9 mouse cellular contexts compared by ENCODE assay signal in the genomic region with DNA sequence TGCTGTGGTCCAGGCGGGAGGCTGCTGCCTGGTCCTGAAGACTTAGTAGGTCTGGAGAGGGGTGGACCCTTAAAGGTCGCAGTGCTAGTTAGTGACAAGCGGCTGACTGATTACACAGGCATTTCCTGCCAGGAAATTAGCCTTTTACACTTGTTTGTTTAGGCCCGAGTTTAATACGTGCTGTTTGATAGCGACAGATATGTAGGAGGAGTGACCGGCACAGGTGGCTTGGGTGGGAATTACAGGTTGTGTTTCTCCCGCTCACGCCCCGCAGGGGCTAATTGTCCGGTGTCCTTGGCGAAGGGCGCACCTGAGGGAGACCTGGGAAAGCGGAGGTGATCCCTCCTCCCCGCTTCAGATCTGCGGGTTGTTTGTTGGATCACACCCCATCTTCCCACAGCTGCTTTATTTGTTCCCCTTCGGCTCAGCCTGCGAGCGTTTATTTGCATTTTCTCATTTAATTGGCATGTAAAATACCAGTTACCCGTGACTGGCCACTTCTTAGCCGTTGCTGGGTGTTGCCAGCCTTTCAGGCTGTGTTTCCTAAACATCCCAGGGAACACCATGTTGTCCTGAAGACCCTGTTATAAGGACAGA. TPM values are rescaled to one million over a fixed set of nuclear protein-coding genes. Genes with fewer than 3 reads are reported as not detected.
DNase-seq lines count a peak whose midpoint lies in the region; ATAC-seq lines count a peak whose summit lies in the region.
"Had no signal": no experiment of that assay in that cellular context is flagged by ENCODE, and none has a peak within 500 bp of the region (broad histone marks: within the 10 kb centered on the region; RNA-seq: fewer than 3 reads in every experiment).

No protein-coding gene starts in this region.

- peak overlapping the region; percentile 31 for H3K4me2 ChIP-seq in embryonic facial prominence, embryonic 13.5 days
- peak overlapping the region; percentile 47 for H3K4me2 ChIP-seq in midbrain, embryonic 15.5 days

- H3K4me3 ChIP-seq in heart, embryonic 10.5 days: peak overlapping the region; percentile 40
- no peak overlapping the region for H3K4me3 ChIP-seq in embryonic facial prominence, embryonic 13.5 days
- peak overlapping the region; percentile 16; the same call in 1 of the 2 replicates for H3K4me3 ChIP-seq in midbrain, embryonic 15.5 days

- peaks cover 10% of the 10 kb centered on the region for H3K4me1 ChIP-seq in heart, embryonic 10.5 days
- peaks cover 8% of the 10 kb centered on the region; the same call in 1 of the 2 replicates for H3K4me1 ChIP-seq in embryonic facial prominence, embryonic 13.5 days
- peaks cover 9% of the 10 kb centered on the region for H3K4me1 ChIP-seq in midbrain, embryonic 15.5 days

- no peak overlapping the region for H3K9ac ChIP-seq in embryonic facial prominence, embryonic 13.5 days
- H3K9ac ChIP-seq in midbrain, embryonic 15.5 days: no peak overlapping the region

- no peak for ATAC-seq in embryonic facial prominence, embryonic 13.5 days (ENCODE audit: insufficient number of reproducible peaks, insufficient read depth, low FRiP score, low TSS enrichment, low read depth)
- ATAC-seq in midbrain, embryonic 15.5 days (replicated peaks): no peak

- H3K27me3 ChIP-seq in heart, embryonic 10.5 days (ENCODE audit: insufficient read depth, poor library complexity, severe bottlenecking): peaks cover 37% of the 10 kb centered on the region
- H3K27me3 ChIP-seq in embryonic facial prominence, embryonic 13.5 days: peaks cover 29% of the 10 kb centered on the region
- no peaks in the 10 kb centered on the region for H3K27me3 ChIP-seq in midbrain, embryonic 15.5 days (replicated peaks)
- H3K27me3 ChIP-seq: CH12.LX had no signal

- no peaks in the 10 kb centered on the region for H3K36me3 ChIP-seq in heart, embryonic 10.5 days
- no peaks in the 10 kb centered on the region for H3K36me3 ChIP-seq in embryonic facial prominence, embryonic 13.5 days
- H3K36me3 ChIP-seq in midbrain, embryonic 15.5 days (replicated peaks): no peaks in the 10 kb centered on the region

- intact Hi-C loops in heart, postnatal 36 days (cut with DNase I): no loop called here

- no peaks in the 10 kb centered on the region for H3K9me3 ChIP-seq in heart, embryonic 10.5 days
- 0 out of 2 replicates have a peak, but pooled peaks cover 3% of the 10 kb centered on the region for H3K9me3 ChIP-seq in embryonic facial prominence, embryonic 13.5 days
- H3K9me3 ChIP-seq in midbrain, embryonic 15.5 days: no peaks in the 10 kb centered on the region

- DNase-seq in heart, embryonic 10.5 days (ENCODE audit: low spot score): no peak
- no peak for DNase-seq in heart, postnatal 36 days
- DNase-seq in kidney, adult 18-20 months: peak; percentile 29
- DNase-seq in retina, postnatal 1 day: no peak
- no peak for DNase-seq in gastrocnemius, postnatal 10 days
- DNase-seq in layer of hippocampus, adult 18-20 months (ENCODE audit: low spot score in 2 of 2): no peak

- WGBS in heart, embryonic 10.5 days: 2% methylated on average over 21 of the region's 21 CpGs
- WGBS in embryonic facial prominence, embryonic 13.5 days: 2% methylated on average over 21 of the region's 21 CpGs
- 11% methylated on average over 21 of the region's 21 CpGs for WGBS in midbrain, embryonic 15.5 days

- no peak overlapping the region for H3K27ac ChIP-seq in heart, embryonic 10.5 days
- no peak overlapping the region for H3K27ac ChIP-seq in embryonic facial prominence, embryonic 13.5 days
- no peak overlapping the region for H3K27ac ChIP-seq in midbrain, embryonic 15.5 days

RNA-seq across cellular contexts. Expression of a gene that starts 25.1 kb away (rescaled TPM):
- 2.6 and 3.2 TPM in 2 replicates for polyA plus RNA-seq in heart, embryonic 10.5 days (2016; fragmentation: Nextera tagmentation; extraction: Ambion mirVana)
- total RNA-seq in heart, postnatal 36 days (2021): 1 to 10 TPM in 1 of 2 experiments, under 1 TPM in 1; 0.81 to 1.3 TPM
- polyA plus RNA-seq in embryonic facial prominence, embryonic 13.5 days (2015; fragmentation: Nextera tagmentation; extraction: Ambion mirVana): 1.8 TPM in 2 replicates
- polyA plus RNA-seq in midbrain, embryonic 15.5 days (2015; fragmentation: Nextera tagmentation; extraction: Ambion mirVana): 0.40 and 0.65 TPM in 2 replicates
- under 1 TPM; 0.56 to 0.66 TPM for total RNA-seq in gastrocnemius, postnatal 10 days (2021)
- under 1 TPM; 0.25 to 0.30 TPM for total RNA-seq in layer of hippocampus, adult 18-20 months (2021)

RNA-seq across cellular contexts. Expression of a gene that starts 29.0 kb away (rescaled TPM):
- 75.6 and 99.1 TPM in 2 replicates for polyA plus RNA-seq in heart, embryonic 10.5 days (2016; fragmentation: Nextera tagmentation; extraction: Ambion mirVana)
- total RNA-seq in heart, postnatal 36 days (2021): 10 to 100 TPM; 38.1 to 39.9 TPM
- polyA plus RNA-seq in embryonic facial prominence, embryonic 13.5 days (2015; fragmentation: Nextera tagmentation; extraction: Ambion mirVana): 124 and 125 TPM in 2 replicates
- 76.2 and 77.9 TPM in 2 replicates for polyA plus RNA-seq in midbrain, embryonic 15.5 days (2015; fragmentation: Nextera tagmentation; extraction: Ambion mirVana)
- total RNA-seq in gastrocnemius, postnatal 10 days (2021): 10 to 100 TPM; 33.1 to 33.5 TPM
- total RNA-seq in layer of hippocampus, adult 18-20 months (2021): 10 to 100 TPM; 52.1 to 59.5 TPM

RNA-seq across cellular contexts. Expression of a gene that starts 58.9 kb away (rescaled TPM):
- 2.2 and 2.9 TPM in 2 replicates for polyA plus RNA-seq in heart, embryonic 10.5 days (2016; fragmentation: Nextera tagmentation; extraction: Ambion mirVana)
- total RNA-seq in heart, postnatal 36 days (2021): 10 to 100 TPM in 1 of 2 experiments, 1 to 10 TPM in 1; 5.1 to 15.6 TPM
- polyA plus RNA-seq in embryonic facial prominence, embryonic 13.5 days (2015; fragmentation: Nextera tagmentation; extraction: Ambion mirVana): 3.8 and 4.2 TPM in 2 replicates
- 3.9 and 4.4 TPM in 2 replicates for polyA plus RNA-seq in midbrain, embryonic 15.5 days (2015; fragmentation: Nextera tagmentation; extraction: Ambion mirVana)
- 1 to 10 TPM; 3.7 to 5.2 TPM for total RNA-seq in gastrocnemius, postnatal 10 days (2021)
- total RNA-seq in layer of hippocampus, adult 18-20 months (2021): 1 to 10 TPM; 3.4 to 3.7 TPM
